Mouse (Mus musculus) intestine, embryonic 14.5 days (tissue): ENCODE results near the gene Kcnh1. TPM values are rescaled to one million over a fixed set of nuclear protein-coding genes. Genes with fewer than 3 reads are reported as not detected.

ENCODE experiments used
- ATAC-seq: fragments of 200-750 bp; cut with Nextera tagmentation; replicated peaks from 2 replicates; pipeline ENCODE4 v1.8.0; 2017; ENCODE audit warnings: low read depth, moderate number of reproducible peaks, moderate TSS enrichment, moderate library complexity; ENCODE audit not compliant: low FRiP score, low TSS enrichment
- DNase-seq: peaks from one replicate; pipeline ENCODE4 v3.0.0-alpha.2; 2018; ENCODE audit warnings: low spot score
- H3K27ac ChIP-seq: fragments of 300-500 bp; sonication (generic); 2 replicates; pipeline ENCODE4 v1.5.1; 2014; ENCODE audit warnings: low read depth, mild to moderate bottlenecking, control low read depth
- H3K27me3 ChIP-seq: fragments of 300-500 bp; sonication (generic); replicated peaks from 2 replicates; pipeline ENCODE4 v1.6.1; 2014; ENCODE audit warnings: low read length, control low read depth; ENCODE audit not compliant: control insufficient read depth, insufficient read depth
- H3K36me3 ChIP-seq: fragments of 300-500 bp; sonication (generic); 2 replicates; pipeline ENCODE4 v1.6.1; 2014; ENCODE audit warnings: low read length, control low read depth; ENCODE audit not compliant: control insufficient read depth, insufficient read depth
- H3K4me1 ChIP-seq: fragments of 300-500 bp; sonication (generic); replicated peaks from 2 replicates; pipeline ENCODE4 v1.6.1; 2014; ENCODE audit warnings: low read length, control low read depth, mixed read lengths; ENCODE audit not compliant: control insufficient read depth, insufficient read depth
- H3K4me2 ChIP-seq: fragments of 300-500 bp; sonication (generic); 2 replicates; pipeline ENCODE4 v1.6.1; 2014; ENCODE audit warnings: low read length
- H3K4me3 ChIP-seq: fragments of 300-500 bp; sonication (generic); 2 replicates; pipeline ENCODE4 v1.5.1; 2014; ENCODE audit warnings: low read depth, low read length, control low read depth, mixed read lengths
- H3K9ac ChIP-seq: fragments of 300-500 bp; sonication (generic); 2 replicates; pipeline ENCODE4 v1.6.1; 2014; ENCODE audit warnings: mild to moderate bottlenecking, low read length
- H3K9me3 ChIP-seq: fragments of 300-500 bp; sonication (generic); 2 replicates; pipeline ENCODE4 v1.6.1; 2016; ENCODE audit warnings: low read length, control low read depth; ENCODE audit not compliant: control insufficient read depth
- WGBS: fragments of 180-500 bp; shearing (Covaris S2); extraction: QIAGEN DNeasy Blood & Tissue Kit; methylation state at CpG from one replicate; pipeline ENCODE4 v1.1.7; 2014; 5-methylcytosine and 5-hydroxymethylcytosine counted together
- polyA plus RNA-seq: library from polyadenylated mRNA; unstranded; fragments of >200 nt; fragmentation: Nextera tagmentation; extraction: Ambion mirVana; gene quantifications from 2 replicates; pipeline ENCODE4 v1.2.1, GENCODE M21; 2014

Kcnh1 gene
- polyA plus RNA-seq, 1 experiment from 2014 or later, result 0.85 TPM

GRCm38 (mm10) chr1:192341774-192342173 lies 151.2 kb downstream of the Kcnh1 start:
- H3K9ac ChIP-seq, result no peak overlapping the region
- H3K27ac ChIP-seq, result no peak overlapping the region
- H3K4me1 ChIP-seq, result no peaks in the 10 kb centered on the region
- H3K36me3 ChIP-seq, result no peaks in the 10 kb centered on the region
- 77% methylated on average over 4 of the region's 4 CpGs for WGBS
- no peak overlapping the region for H3K4me3 ChIP-seq
- H3K4me2 ChIP-seq, result no peak overlapping the region
- peaks cover 11% of the 10 kb centered on the region; the same call in 1 of the 2 replicates for H3K9me3 ChIP-seq
- DNase-seq (no peak), ATAC-seq (no peak)
- no peaks in the 10 kb centered on the region for H3K27me3 ChIP-seq

DNA sequence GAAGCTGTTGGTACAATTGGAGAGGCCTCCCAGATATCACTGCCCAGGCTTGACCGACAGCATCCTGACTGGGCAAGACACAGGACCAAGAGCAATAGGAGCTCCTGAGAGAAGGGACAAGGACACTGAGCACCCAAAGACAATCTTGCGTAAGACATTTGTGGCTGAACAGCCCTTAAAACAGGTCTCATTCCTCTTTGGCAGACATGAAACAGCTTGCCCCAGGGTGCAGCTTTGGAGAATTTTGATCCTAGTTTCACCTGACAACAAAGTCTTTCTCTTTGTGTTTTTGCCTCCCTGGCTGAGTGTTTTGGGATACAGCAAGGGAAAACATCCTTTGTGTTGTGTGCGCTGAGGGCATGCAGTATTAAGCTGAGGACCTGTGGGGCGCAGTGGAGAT lies 153.4 kb downstream of the Kcnh1 start:
- DNase-seq, result no peak
- no peaks in the 10 kb centered on the region for H3K36me3 ChIP-seq
- H3K9me3 ChIP-seq, result no peaks in the 10 kb centered on the region
- H3K27ac ChIP-seq, result no peak overlapping the region
- H3K4me3 ChIP-seq, result no peak overlapping the region
- H3K9ac ChIP-seq, result no peak overlapping the region
- ATAC-seq, result no peak
- H3K4me1 ChIP-seq, result no peaks in the 10 kb centered on the region
- WGBS, result 92% methylated on average over 4 of the region's 4 CpGs
- no peaks in the 10 kb centered on the region for H3K27me3 ChIP-seq
- no peak overlapping the region for H3K4me2 ChIP-seq

DNA sequence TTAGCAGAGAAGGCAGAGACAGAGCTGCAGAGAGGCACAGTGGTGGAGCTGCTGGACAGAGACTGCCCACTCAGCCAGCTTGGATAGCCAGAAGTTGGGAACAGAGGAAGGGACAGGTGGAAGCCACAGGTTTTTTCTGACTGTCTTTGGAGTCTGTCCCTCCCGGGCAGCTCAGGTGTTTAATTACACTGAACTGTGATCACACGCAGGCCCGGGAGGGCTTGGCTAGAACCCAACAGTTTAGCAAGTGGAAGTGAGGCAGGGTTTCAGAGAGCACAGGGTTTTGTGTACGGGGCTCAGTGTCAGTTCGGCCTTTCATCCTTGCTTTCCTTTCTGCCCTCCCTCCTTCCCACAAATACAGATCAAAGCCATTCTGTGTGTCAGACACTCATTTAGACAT lies 156.8 kb downstream of the Kcnh1 start:
- no peak overlapping the region for H3K9ac ChIP-seq
- 68% methylated on average over 5 of the region's 5 CpGs for WGBS
- ATAC-seq, result no peak
- H3K27me3 ChIP-seq, result no peaks in the 10 kb centered on the region
- no peak overlapping the region for H3K4me3 ChIP-seq
- no peak overlapping the region for H3K4me2 ChIP-seq
- H3K9me3 ChIP-seq, result no peaks in the 10 kb centered on the region
- H3K36me3 ChIP-seq, result no peaks in the 10 kb centered on the region
- no peak for DNase-seq
- H3K4me1 ChIP-seq, result no peaks in the 10 kb centered on the region
- H3K27ac ChIP-seq, result no peak overlapping the region

DNA sequence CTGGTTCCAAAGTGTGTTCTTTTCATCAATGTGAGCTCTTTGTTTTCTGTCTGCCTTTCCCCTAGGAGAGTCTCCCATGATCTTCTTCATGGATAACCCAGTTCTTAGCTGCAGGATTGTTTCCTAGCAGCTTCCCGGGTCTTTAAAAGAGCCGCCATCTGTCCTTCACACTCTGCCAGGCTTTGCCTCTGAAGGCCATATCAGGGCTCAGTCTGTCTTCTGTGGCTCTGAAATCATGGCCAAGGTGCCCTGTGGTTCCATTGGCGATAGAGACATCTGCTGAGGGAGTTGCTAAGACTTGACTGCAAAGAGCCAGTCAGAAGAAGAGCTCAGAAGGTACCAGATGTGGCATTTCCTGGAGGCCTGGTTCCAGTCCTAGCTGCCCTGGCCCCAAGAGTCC lies 165.7 kb downstream of the Kcnh1 start:
- H3K27ac ChIP-seq, result no peak overlapping the region
- DNase-seq, result no peak
- H3K36me3 ChIP-seq, result no peaks in the 10 kb centered on the region
- WGBS, result 89% methylated on average over 3 of the region's 3 CpGs
- H3K4me3 ChIP-seq, result no peak overlapping the region
- H3K4me1 ChIP-seq, result no peaks in the 10 kb centered on the region
- H3K9me3 ChIP-seq, result no peaks in the 10 kb centered on the region
- H3K4me2 ChIP-seq, result no peak overlapping the region
- no peak overlapping the region for H3K9ac ChIP-seq
- ATAC-seq, result no peak
- no peaks in the 10 kb centered on the region for H3K27me3 ChIP-seq

- H3K9ac ChIP-seq, result no peak overlapping the region
- no peak overlapping the region for H3K27ac ChIP-seq
- WGBS, result 93% methylated on average over 2 of the region's 2 CpGs
- no peaks in the 10 kb centered on the region for H3K27me3 ChIP-seq
- DNase-seq (no peak), ATAC-seq (no peak)
- H3K9me3 ChIP-seq, result no peaks in the 10 kb centered on the region
- no peaks in the 10 kb centered on the region for H3K4me1 ChIP-seq
- H3K4me3 ChIP-seq, result no peak overlapping the region
- H3K4me2 ChIP-seq, result no peak overlapping the region
- no peaks in the 10 kb centered on the region for H3K36me3 ChIP-seq
Measured at GRCm38 (mm10) chr1:192359212-192359611, 168.6 kb downstream of the Kcnh1 start.

DNA sequence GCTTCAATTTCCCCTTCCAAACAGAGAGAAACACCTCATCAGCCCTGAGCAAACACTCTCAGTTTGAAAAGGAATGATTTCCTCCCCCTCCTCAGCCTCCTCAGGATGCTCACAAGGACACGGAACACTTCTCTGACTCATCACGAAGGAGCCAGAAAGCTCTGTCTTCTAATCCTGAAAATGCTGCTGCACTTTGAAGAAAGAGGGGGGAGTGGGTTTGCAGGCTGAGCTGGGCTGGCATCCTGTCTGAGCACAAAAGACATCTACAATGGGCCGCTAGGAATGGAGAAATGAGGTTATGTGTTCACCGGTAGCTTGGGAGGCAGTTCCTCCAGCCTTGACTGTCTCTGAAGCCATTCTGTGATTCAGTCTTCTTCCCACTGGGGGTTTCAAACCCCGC lies 177.8 kb downstream of the Kcnh1 start:
- 53% methylated on average over 5 of the region's 5 CpGs for WGBS
- no peaks in the 10 kb centered on the region for H3K27me3 ChIP-seq
- H3K27ac ChIP-seq, result no peak overlapping the region
- no peaks in the 10 kb centered on the region for H3K36me3 ChIP-seq
- H3K9ac ChIP-seq, result no peak overlapping the region
- ATAC-seq, result no peak
- no peaks in the 10 kb centered on the region for H3K9me3 ChIP-seq
- no peaks in the 10 kb centered on the region for H3K4me1 ChIP-seq
- no peak for DNase-seq
- no peak overlapping the region for H3K4me3 ChIP-seq
- H3K4me2 ChIP-seq, result no peak overlapping the region

DNA sequence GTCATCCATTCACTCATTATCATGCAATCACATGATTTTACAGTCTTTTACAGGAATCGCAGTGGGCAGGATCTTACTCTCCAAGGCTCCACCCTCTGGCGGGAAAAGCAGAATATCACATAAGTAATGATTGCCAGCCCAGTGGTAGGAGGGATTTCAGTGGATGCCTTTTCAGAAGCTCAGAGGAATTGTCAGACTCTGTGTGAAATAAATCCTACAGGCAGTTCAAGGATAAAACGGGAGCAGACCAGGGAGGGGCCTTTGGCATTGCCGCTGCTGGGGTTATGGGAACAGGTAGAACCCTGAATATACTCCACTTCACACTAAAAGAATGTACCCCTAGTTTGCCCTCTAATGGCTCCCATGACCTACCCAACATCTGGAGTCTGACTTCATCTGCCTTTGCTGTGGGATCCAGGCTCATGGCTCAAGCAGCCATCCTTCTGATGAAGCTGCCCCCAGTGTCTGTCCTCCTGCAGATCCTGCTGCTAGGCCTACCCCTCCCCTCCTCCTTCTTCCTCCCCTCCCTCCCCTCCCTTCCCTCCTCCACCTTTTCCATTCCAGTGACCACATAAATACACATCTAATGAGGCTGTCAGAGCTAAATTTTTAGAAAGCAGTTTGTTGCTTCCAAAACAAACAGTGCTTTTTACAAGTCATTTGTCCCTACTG lies 181.5 kb downstream of the Kcnh1 start:
- H3K27me3 ChIP-seq, result no peaks in the 10 kb centered on the region
- no peaks in the 10 kb centered on the region for H3K36me3 ChIP-seq
- 81% methylated on average over 4 of the region's 4 CpGs for WGBS
- ATAC-seq, result no peak
- H3K27ac ChIP-seq, result no peak overlapping the region
- no peak overlapping the region for H3K4me2 ChIP-seq
- H3K9ac ChIP-seq, result no peak overlapping the region
- no peaks in the 10 kb centered on the region for H3K4me1 ChIP-seq
- no peak overlapping the region for H3K4me3 ChIP-seq
- no peaks in the 10 kb centered on the region for H3K9me3 ChIP-seq
- no peak for DNase-seq

- H3K9me3 ChIP-seq, result no peaks in the 10 kb centered on the region
- H3K36me3 ChIP-seq, result no peaks in the 10 kb centered on the region
- H3K27me3 ChIP-seq, result no peaks in the 10 kb centered on the region
- H3K4me1 ChIP-seq, result no peaks in the 10 kb centered on the region
- ATAC-seq, result no peak
- H3K27ac ChIP-seq, result no peak overlapping the region
- H3K4me3 ChIP-seq, result no peak overlapping the region
- H3K9ac ChIP-seq, result no peak overlapping the region
- no peak overlapping the region for H3K4me2 ChIP-seq
- WGBS, result 64% methylated on average over 4 of the region's 4 CpGs
- no peak for DNase-seq
Measured at GRCm38 (mm10) chr1:192378546-192379075, 188.0 kb downstream of the Kcnh1 start.

- Histone ChIP-seq H3K4me3 (no peak overlapping the region), H3K9me3 (no peaks in the 10 kb centered on the region), H3K4me2 (no peak overlapping the region), H3K27ac (no peak overlapping the region), H3K27me3 (no peaks in the 10 kb centered on the region), H3K36me3 (no peaks in the 10 kb centered on the region), H3K4me1 (no peaks in the 10 kb centered on the region), H3K9ac (no peak overlapping the region)
- no peak for ATAC-seq
- WGBS, result 67% methylated on average over 5 of the region's 5 CpGs
- no peak for DNase-seq
Measured at GRCm38 (mm10) chr1:192380596-192381041, 190.0 kb downstream of the Kcnh1 start.
